Comparison of ENCODE assay signal across 14 mouse cellular contexts in genomic region chr5:32950077-32950476, GRCm38 (mm10).
DNase-seq lines count a peak whose midpoint lies in the region; ATAC-seq and TF ChIP-seq lines count a peak whose summit lies in the region.
"Had no signal": no experiment of that assay in that cellular context is flagged by ENCODE, and none has a peak within 500 bp of the region (broad histone marks: within the 10 kb centered on the region; RNA-seq: fewer than 3 reads in every experiment).

No protein-coding gene starts in this region.

- peak in 1 of 2 experiments; percentile 28 for DNase-seq in left cerebral cortex, adult 2 months (ENCODE audit: extremely low spot score in 1 of 2, low spot score in 2 of 2)
- DNase-seq in left cerebral cortex, postnatal 4 days: no peak
- DNase-seq in MEL-GATA-1-ER (ENCODE audit: extremely low read depth, low read depth): peak; percentile 28
- no peak for DNase-seq in liver, embryonic 14.5 days (ENCODE audit: low read depth in 3 of 3, low spot score in 3 of 3)
- no peak for DNase-seq in gastrocnemius, postnatal 36 days
- DNase-seq: cerebellum, postnatal 25 days; gastrocnemius, postnatal 10 days; kidney, postnatal 14 days; layer of hippocampus, adult 9-11 months had no signal

- no peak for TF ChIP-seq EP300 in liver, embryonic 14.5 days (IDR thresholded peaks at IDR 0.05; ENCODE audit: low read depth)

- ATAC-seq in liver, embryonic 14.5 days (ENCODE audit: insufficient read depth): peak; percentile 6; the same call in 1 of the 2 replicates
- ATAC-seq in midbrain, embryonic 16.5 days: no peak

- no peak overlapping the region for H3K4me3 ChIP-seq in left cerebral cortex, adult 2 months
- H3K4me3 ChIP-seq in bone marrow, adult 2 months (replicated peaks; ENCODE audit: control insufficient read depth, low read depth, low read length): no peak overlapping the region
- no peak overlapping the region for H3K4me3 ChIP-seq in liver, embryonic 14.5 days (ENCODE audit: insufficient read depth in 1 of 2, low read depth in 2 of 2, low read length in 2 of 2)
- H3K4me3 ChIP-seq in midbrain, embryonic 16.5 days (ENCODE audit: low read depth, low read length): no peak overlapping the region
- H3K4me3 ChIP-seq: embryonic facial prominence, embryonic 13.5 days; forebrain, embryonic 12.5 days had no signal

- no peaks in the 10 kb centered on the region for H3K9me3 ChIP-seq in liver, embryonic 14.5 days (ENCODE audit: control insufficient read depth, low read length)
- H3K9me3 ChIP-seq in midbrain, embryonic 16.5 days (replicated peaks; ENCODE audit: control insufficient read depth, low read length, poor library complexity, severe bottlenecking): no peaks in the 10 kb centered on the region
- H3K9me3 ChIP-seq: embryonic facial prominence, embryonic 13.5 days; forebrain, embryonic 12.5 days had no signal

- WGBS in bone marrow, adult 2 months: 75% methylated on average over 6 of the region's 6 CpGs
- 66% methylated on average over 6 of the region's 6 CpGs for WGBS in liver, embryonic 14.5 days (ENCODE audit: insufficient replicate concordance)
- 96% methylated on average over 6 of the region's 6 CpGs for WGBS in midbrain, embryonic 16.5 days

- no peak overlapping the region; the same call in 1 of the 2 replicates for H3K9ac ChIP-seq in liver, embryonic 14.5 days (replicated peaks)
- no peak overlapping the region for H3K9ac ChIP-seq in midbrain, embryonic 16.5 days (ENCODE audit: low read depth, low read length)
- H3K9ac ChIP-seq: embryonic facial prominence, embryonic 13.5 days; forebrain, embryonic 12.5 days had no signal

- TF ChIP-seq CTCF in left cerebral cortex, adult 2 months (IDR thresholded peaks at IDR 0.05): no peak
- no peak for TF ChIP-seq CTCF in bone marrow, adult 2 months (IDR thresholded peaks at IDR 0.05; ENCODE audit: control insufficient read depth, insufficient read depth, low read length)
- TF ChIP-seq CTCF in liver, embryonic 14.5 days (IDR thresholded peaks at IDR 0.05; ENCODE audit: low read depth): no peak

- no peaks in the 10 kb centered on the region for H3K4me1 ChIP-seq in bone marrow, adult 2 months (ENCODE audit: control insufficient read depth, insufficient read depth, low read length)
- H3K4me1 ChIP-seq in liver, embryonic 14.5 days (replicated peaks; ENCODE audit: control insufficient read depth in 2 of 2, insufficient read depth in 2 of 2, low read length in 1 of 2): peaks cover 16 to 17% of the 10 kb centered on the region in 2 experiments
- no peaks in the 10 kb centered on the region for H3K4me1 ChIP-seq in midbrain, embryonic 16.5 days (ENCODE audit: control insufficient read depth, insufficient read depth, low read length)
- H3K4me1 ChIP-seq: embryonic facial prominence, embryonic 13.5 days; forebrain, embryonic 12.5 days had no signal

- peak overlapping the region; percentile 35; the same call in 1 of the 2 replicates for H3K4me2 ChIP-seq in liver, embryonic 14.5 days (ENCODE audit: low read depth)
- H3K4me2 ChIP-seq in midbrain, embryonic 16.5 days (ENCODE audit: low read length): no peak overlapping the region
- H3K4me2 ChIP-seq: embryonic facial prominence, embryonic 13.5 days; forebrain, embryonic 12.5 days had no signal

- H3K27me3 ChIP-seq in liver, embryonic 14.5 days (ENCODE audit: control insufficient read depth, insufficient read depth, low read length): no peaks in the 10 kb centered on the region
- H3K27me3 ChIP-seq in midbrain, embryonic 16.5 days (ENCODE audit: control insufficient read depth, insufficient read depth, low read depth, low read length): no peaks in the 10 kb centered on the region
- H3K27me3 ChIP-seq: embryonic facial prominence, embryonic 13.5 days; forebrain, embryonic 12.5 days; Patski had no signal

- intact Hi-C loops in left cerebral cortex, adult 2 months (cut with DNase I): loop anchor here (1.0 to 2.0 kb wide), 2 partner anchors 41 to 69 kb away; partner anchors contain the start of gene Ywhah
- intact Hi-C loops in left cerebral cortex, postnatal 4 days (cut with DNase I): no loop called here
- intact Hi-C loops in gastrocnemius, postnatal 36 days (cut with DNase I): no loop called here

- peaks cover 23% of the 10 kb centered on the region for H3K36me3 ChIP-seq in liver, embryonic 14.5 days (replicated peaks; ENCODE audit: control insufficient read depth, insufficient read depth, low read depth)
- peaks cover 17% of the 10 kb centered on the region for H3K36me3 ChIP-seq in midbrain, embryonic 16.5 days (ENCODE audit: control insufficient read depth, insufficient read depth, low read length)

- peak overlapping the region; percentile 84 for H3K27ac ChIP-seq in left cerebral cortex, adult 2 months
- H3K27ac ChIP-seq in bone marrow, adult 2 months (ENCODE audit: control insufficient read depth, insufficient read depth, low read depth, low read length, poor library complexity): peak overlapping the region; percentile 38; the same call in 1 of the 2 replicates
- peak overlapping the region; percentile 73 for H3K27ac ChIP-seq in liver, embryonic 14.5 days
- no peak overlapping the region for H3K27ac ChIP-seq in midbrain, embryonic 16.5 days (ENCODE audit: low read length)
- H3K27ac ChIP-seq: embryonic facial prominence, embryonic 13.5 days; forebrain, embryonic 12.5 days had no signal

- no peak for TF ChIP-seq POLR2A in bone marrow, adult 2 months (IDR thresholded peaks at IDR 0.05; ENCODE audit: borderline replicate concordance, control insufficient read depth, low read depth, low read length)
